Comparison of ENCODE assay signal across 15 mouse cellular contexts in genomic region chr2:93162791-93163190, GRCm38 (mm10). TPM values are rescaled to one million over a fixed set of nuclear protein-coding genes. Genes with fewer than 3 reads are reported as not detected.
A peak's percentile ranks its signal among the peaks of the same experiment; 100 is the strongest.
DNase-seq lines count a peak whose midpoint lies in the region; ATAC-seq lines count a peak whose summit lies in the region.
"Had no signal": no experiment of that assay in that cellular context is flagged by ENCODE, and none has a peak within 500 bp of the region (broad histone marks: within the 10 kb centered on the region; RNA-seq: fewer than 3 reads in every experiment).

No protein-coding gene starts in this region.

- H3K36me3 ChIP-seq in heart, embryonic 12.5 days = no peaks in the 10 kb centered on the region
- no peaks in the 10 kb centered on the region for H3K36me3 ChIP-seq in intestine, embryonic 16.5 days (ENCODE audit: control insufficient read depth, insufficient read depth, low read length)
- H3K36me3 ChIP-seq: limb, embryonic 10.5 days; midbrain, embryonic 12.5 days had no signal

- H3K9ac ChIP-seq in heart, embryonic 12.5 days = no peak overlapping the region
- H3K9ac ChIP-seq in intestine, embryonic 16.5 days (ENCODE audit: low read depth, low read length) = no peak overlapping the region
- H3K9ac ChIP-seq: midbrain, embryonic 12.5 days had no signal

- intact Hi-C loops in heart, postnatal 25 days (cut with DNase I) = loop anchor here (2.0 kb wide), 2 partner anchors 20 to 28 kb away; no protein-coding TSS in a partner anchor
- intact Hi-C loops in gastrocnemius, postnatal 36 days (cut with DNase I) = no loop called here

- 0 out of 2 replicates have a peak, but pooled peaks cover 9% of the 10 kb centered on the region for H3K27me3 ChIP-seq in heart, embryonic 12.5 days (replicated peaks)
- no peaks in the 10 kb centered on the region for H3K27me3 ChIP-seq in intestine, embryonic 16.5 days (replicated peaks; ENCODE audit: control insufficient read depth, insufficient read depth, low read length)
- H3K27me3 ChIP-seq: midbrain, embryonic 12.5 days had no signal

- ATAC-seq in heart, embryonic 12.5 days (ENCODE audit: insufficient number of reproducible peaks, low FRiP score) = 0 out of 2 replicates have a peak, but pooled peaks have one; percentile 14
- no peak for ATAC-seq in intestine, embryonic 16.5 days
- ATAC-seq: forebrain, embryonic 14.5 days had no signal

- WGBS in heart, embryonic 12.5 days = 39% methylated on average over 4 of the region's 4 CpGs
- 59% methylated on average over 4 of the region's 4 CpGs for WGBS in intestine, embryonic 16.5 days

- H3K4me1 ChIP-seq in heart, embryonic 12.5 days (replicated peaks) = peaks cover 25% of the 10 kb centered on the region
- H3K4me1 ChIP-seq in intestine, embryonic 16.5 days (ENCODE audit: control insufficient read depth, insufficient read depth, low read length) = peaks cover 23% of the 10 kb centered on the region

- no peak overlapping the region for H3K4me2 ChIP-seq in heart, embryonic 12.5 days
- H3K4me2 ChIP-seq in intestine, embryonic 16.5 days (ENCODE audit: low read depth, low read length) = no peak overlapping the region
- H3K4me2 ChIP-seq: midbrain, embryonic 12.5 days had no signal

- peak overlapping the region; percentile 22; the same call in 1 of the 2 replicates for H3K27ac ChIP-seq in heart, embryonic 12.5 days (ENCODE audit: poor library complexity, severe bottlenecking)
- peak overlapping the region; percentile 34 for H3K27ac ChIP-seq in intestine, embryonic 16.5 days (ENCODE audit: low read length)
- H3K27ac ChIP-seq: limb, embryonic 10.5 days; macrophage; midbrain, embryonic 12.5 days had no signal

- no peaks in the 10 kb centered on the region for H3K9me3 ChIP-seq in heart, embryonic 12.5 days (replicated peaks)
- no peaks in the 10 kb centered on the region for H3K9me3 ChIP-seq in intestine, embryonic 16.5 days (ENCODE audit: control insufficient read depth, low read length)
- H3K9me3 ChIP-seq: limb, embryonic 10.5 days; midbrain, embryonic 12.5 days had no signal

- no peak overlapping the region for H3K4me3 ChIP-seq in heart, embryonic 12.5 days
- no peak overlapping the region for H3K4me3 ChIP-seq in intestine, embryonic 16.5 days (ENCODE audit: low read length)
- H3K4me3 ChIP-seq: limb, embryonic 10.5 days; midbrain, embryonic 12.5 days; myocyte had no signal

- DNase-seq in heart, adult 9 months (ENCODE audit: low spot score in 2 of 2) = peak; percentile 54 to 73
- DNase-seq in heart, postnatal 25 days (ENCODE audit: low spot score) = no peak
- peak; percentile 31 for DNase-seq in lung, postnatal 25 days (ENCODE audit: low spot score)
- DNase-seq in lung, adult 18-20 months = no peak
- DNase-seq in layer of hippocampus, adult 11-12 months (ENCODE audit: low spot score) = no peak
- DNase-seq in gastrocnemius, postnatal 36 days = no peak
- DNase-seq: lung, adult 2 months; right cerebral cortex, adult 18-20 months had no signal

RNA-seq across cellular contexts. Expression of gene Trp53i11, which starts 24.6 kb away (rescaled TPM):
- total RNA-seq in heart, postnatal 25 days (2021) = 10 to 100 TPM; 30.3 to 45.6 TPM
- polyA plus RNA-seq in heart, embryonic 12.5 days (2016; fragmentation: Nextera tagmentation; extraction: Ambion mirVana) = 25.2 and 26.7 TPM in 2 replicates
- polyA plus RNA-seq in intestine, embryonic 16.5 days (2015; fragmentation: Nextera tagmentation; extraction: Ambion mirVana) = 49.3 and 52.1 TPM in 2 replicates
- total RNA-seq in gastrocnemius, postnatal 36 days (2021) = 1 to 10 TPM; 4.7 to 8.0 TPM

Comparison
In these comparisons a context has a peak if more than half of its experiments do, and no peak if none do; other contexts are left out.
1. DNase-seq: peak in heart, adult 9 months (2 of 2) and lung, postnatal 25 days (single experiment); none in heart, postnatal 25 days (single experiment), lung, adult 18-20 months (0 of 2), layer of hippocampus, adult 11-12 months (single experiment) and gastrocnemius, postnatal 36 days (0 of 2).